Mouse (Mus musculus): ENCODE data around the gene Cdk15. TPM values are rescaled to one million over a fixed set of nuclear protein-coding genes. Genes with fewer than 3 reads are reported as not detected.

The Cdk15 gene
- total RNA-seq, 2 experiments from 2014 or later = 0.44 to 0.83 TPM

- intact Hi-C loops (cut with DNase I) = no loop called here
- no peak for DNase-seq (ENCODE audit: low spot score in 2 of 2)
Observed at GRCm38 (mm10) chr1:59269466-59269865, 12.8 kb downstream of the Cdk15 start.

GRCm38 (mm10) chr1:59269951-59270689 lies 13.4 kb downstream of the Cdk15 start:
- peak; percentile 12 to 19 for DNase-seq (ENCODE audit: low spot score in 2 of 2)
- intact Hi-C loops (cut with DNase I) = no loop called here

- DNase-seq (ENCODE audit: low spot score in 2 of 2) = no peak
- intact Hi-C loops (cut with DNase I) = no loop called here
Observed at GRCm38 (mm10) chr1:59272189-59272588, 15.5 kb downstream of the Cdk15 start.

- intact Hi-C loops (cut with DNase I) = no loop called here
- no peak for DNase-seq (ENCODE audit: low spot score in 2 of 2)
Observed at GRCm38 (mm10) chr1:59285880-59286279, 29.2 kb downstream of the Cdk15 start.

- intact Hi-C loops (cut with DNase I) = no loop called here
- DNase-seq (ENCODE audit: low spot score in 2 of 2) = no peak
Observed at GRCm38 (mm10) chr1:59286316-59286850, 29.7 kb downstream of the Cdk15 start.

- DNase-seq (ENCODE audit: low spot score in 2 of 2) = no peak
- intact Hi-C loops (cut with DNase I) = no loop called here
Observed at GRCm38 (mm10) chr1:59287733-59288132, 31.0 kb downstream of the Cdk15 start.

- intact Hi-C loops (cut with DNase I) = no loop called here
- DNase-seq (ENCODE audit: low spot score in 2 of 2) = no peak
Observed at GRCm38 (mm10) chr1:59291652-59292051, 34.9 kb downstream of the Cdk15 start.

GRCm38 (mm10) chr1:59295769-59296168 lies 39.1 kb downstream of the Cdk15 start:
- DNase-seq (ENCODE audit: low spot score in 2 of 2) = no peak
- intact Hi-C loops (cut with DNase I) = no loop called here

GRCm38 (mm10) chr1:59297167-59297566 lies 40.5 kb downstream of the Cdk15 start:
- intact Hi-C loops (cut with DNase I) = no loop called here
- DNase-seq (ENCODE audit: low spot score in 2 of 2) = no peak

- intact Hi-C loops (cut with DNase I) = no loop called here
- DNase-seq (ENCODE audit: low spot score in 2 of 2) = no peak
Observed at GRCm38 (mm10) chr1:59298491-59299090, 41.9 kb downstream of the Cdk15 start.

GRCm38 (mm10) chr1:59307310-59307709 lies 50.6 kb downstream of the Cdk15 start:
- no peak for DNase-seq (ENCODE audit: low spot score in 2 of 2)
- intact Hi-C loops (cut with DNase I) = no loop called here

- intact Hi-C loops (cut with DNase I) = no loop called here
- no peak for DNase-seq (ENCODE audit: low spot score in 2 of 2)
Observed at GRCm38 (mm10) chr1:59311292-59311885, 54.7 kb downstream of the Cdk15 start.

- peak in 1 of 2 experiments; percentile 37 for DNase-seq (ENCODE audit: low spot score in 2 of 2)
- intact Hi-C loops (cut with DNase I) = no loop called here
Observed at GRCm38 (mm10) chr1:59312187-59313153, 55.8 kb downstream of the Cdk15 start.

GRCm38 (mm10) chr1:59313154-59313940 lies 56.6 kb downstream of the Cdk15 start:
- no peak for DNase-seq (ENCODE audit: low spot score in 2 of 2)
- intact Hi-C loops (cut with DNase I) = no loop called here

- intact Hi-C loops (cut with DNase I) = loop anchor here (5.0 kb wide), 2 partner anchors 167 to 267 kb away; partner anchors contain the start of gene Fzd7
Observed at GRCm38 (mm10) chr1:59315057-59315807, 58.5 kb downstream of the Cdk15 start.

GRCm38 (mm10) chr1:59316031-59316385 lies 59.3 kb downstream of the Cdk15 start:
- DNase-seq (ENCODE audit: low spot score in 2 of 2) = no peak
- intact Hi-C loops (cut with DNase I) = loop anchor here (1.0 to 5.0 kb wide), 3 partner anchors 166 to 307 kb away; partner anchors contain the start of gene Fzd7

More at GRCm38 (mm10) chr1:59315057-59315807, 58.5 kb downstream of the Cdk15 start:
- DNase-seq (ENCODE audit: low spot score in 2 of 2) = no peak

- DNase-seq (ENCODE audit: low spot score in 2 of 2) = peak; percentile 27 to 61
- intact Hi-C loops (cut with DNase I) = loop anchor here (1.0 to 5.0 kb wide), 3 partner anchors 166 to 307 kb away; partner anchors contain the start of gene Fzd7
Observed at GRCm38 (mm10) chr1:59316386-59317051, 59.8 kb downstream of the Cdk15 start.
